Mouse (Mus musculus): ENCODE results near the gene Ncor2. TPM values are rescaled to one million over a fixed set of nuclear protein-coding genes. Genes with fewer than 3 reads are reported as not detected.
A peak's percentile ranks its signal among the peaks of the same experiment; 100 is the strongest.

The Ncor2 gene
- total RNA-seq, 2 experiments from 2014 or later = 229 to 297 TPM

GRCm38 (mm10) chr5:125151872-125152534 is 27.0 kb downstream of the Ncor2 start:
- no peak for DNase-seq (ENCODE audit: extremely low spot score in 1 of 2, low spot score in 1 of 2)

GRCm38 (mm10) chr5:125150951-125151564 is 28.0 kb downstream of the Ncor2 start:
- DNase-seq (ENCODE audit: extremely low spot score in 1 of 2, low spot score in 1 of 2) = no peak

GRCm38 (mm10) chr5:125149142-125149541 is 29.9 kb downstream of the Ncor2 start:
- DNase-seq (ENCODE audit: extremely low spot score in 1 of 2, low spot score in 1 of 2) = no peak

- no peak for DNase-seq (ENCODE audit: extremely low spot score in 1 of 2, low spot score in 1 of 2)
Observed at GRCm38 (mm10) chr5:125148686-125149085, 30.3 kb downstream of the Ncor2 start.

- DNase-seq (ENCODE audit: extremely low spot score in 1 of 2, low spot score in 1 of 2) = no peak
Observed at GRCm38 (mm10) chr5:125148173-125148572, 30.8 kb downstream of the Ncor2 start.

- DNase-seq (ENCODE audit: extremely low spot score in 1 of 2, low spot score in 1 of 2) = no peak
Observed at GRCm38 (mm10) chr5:125147124-125147523, 31.9 kb downstream of the Ncor2 start.

- DNase-seq (ENCODE audit: extremely low spot score in 1 of 2, low spot score in 1 of 2) = no peak
Observed at GRCm38 (mm10) chr5:125143114-125143872, 35.7 kb downstream of the Ncor2 start.

- no peak for DNase-seq (ENCODE audit: extremely low spot score in 1 of 2, low spot score in 1 of 2)
Observed at GRCm38 (mm10) chr5:125141916-125142315, 37.1 kb downstream of the Ncor2 start.

- no peak for DNase-seq (ENCODE audit: extremely low spot score in 1 of 2, low spot score in 1 of 2)
Observed at GRCm38 (mm10) chr5:125141525-125141880, 37.5 kb downstream of the Ncor2 start.

- peak; percentile 95 to 100 for DNase-seq (ENCODE audit: extremely low spot score in 1 of 2, low spot score in 1 of 2)
Observed at GRCm38 (mm10) chr5:125140832-125141524, 38.0 kb downstream of the Ncor2 start.

- DNase-seq (ENCODE audit: extremely low spot score in 1 of 2, low spot score in 1 of 2) = peak; percentile 67 to 70
Observed at GRCm38 (mm10) chr5:125140151-125140699, 38.8 kb downstream of the Ncor2 start.

- DNase-seq (ENCODE audit: extremely low spot score in 1 of 2, low spot score in 1 of 2) = no peak
Observed at GRCm38 (mm10) chr5:125139669-125140068, 39.4 kb downstream of the Ncor2 start.

GRCm38 (mm10) chr5:125138841-125139430 is 40.1 kb downstream of the Ncor2 start:
- no peak for DNase-seq (ENCODE audit: extremely low spot score in 1 of 2, low spot score in 1 of 2)

- no peak for DNase-seq (ENCODE audit: extremely low spot score in 1 of 2, low spot score in 1 of 2)
Observed at GRCm38 (mm10) chr5:125137672-125138285, 41.2 kb downstream of the Ncor2 start.

GRCm38 (mm10) chr5:125136996-125137671 is 41.9 kb downstream of the Ncor2 start:
- no peak for DNase-seq (ENCODE audit: extremely low spot score in 1 of 2, low spot score in 1 of 2)

GRCm38 (mm10) chr5:125136296-125136995 is 42.6 kb downstream of the Ncor2 start:
- no peak for DNase-seq (ENCODE audit: extremely low spot score in 1 of 2, low spot score in 1 of 2)

GRCm38 (mm10) chr5:125134795-125135468 is 44.1 kb downstream of the Ncor2 start:
- no peak for DNase-seq (ENCODE audit: extremely low spot score in 1 of 2, low spot score in 1 of 2)

GRCm38 (mm10) chr5:125134391-125134790 is 44.6 kb downstream of the Ncor2 start:
- DNase-seq (ENCODE audit: extremely low spot score in 1 of 2, low spot score in 1 of 2) = no peak

Measured in layer of hippocampus, postnatal 25 days (tissue).